Mouse (Mus musculus): Measurements from ENCODE around the gene Dlgap4. TPM values are rescaled to one million over a fixed set of nuclear protein-coding genes. Genes with fewer than 3 reads are reported as not detected.

Dlgap4 gene
- polyA plus RNA-seq, 1 experiment from 2014 or later = 230 TPM

DNA sequence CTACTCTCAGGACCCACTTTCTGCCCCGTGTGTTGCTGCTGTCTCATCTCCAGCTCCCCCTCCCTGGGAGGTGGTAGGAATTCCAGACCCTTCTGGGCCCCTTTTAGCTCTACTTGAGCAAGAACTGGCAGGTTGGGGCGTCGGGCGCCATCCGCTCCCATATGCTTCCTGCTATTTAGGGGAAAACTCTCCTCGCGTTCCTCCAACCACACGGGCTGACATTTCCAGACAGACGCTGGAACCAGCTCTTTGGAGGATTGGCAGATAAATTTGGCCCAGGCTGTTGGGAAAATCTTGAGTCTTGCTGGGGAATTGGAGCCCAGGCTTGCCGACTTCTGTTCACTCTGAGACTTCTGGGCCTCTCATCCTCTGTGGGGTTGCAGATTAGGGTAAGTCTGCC lies 59.8 kb downstream of the Dlgap4 start:
- Histone ChIP-seq H3K27me3 (ENCODE audit: control insufficient read depth, insufficient read depth, low read length) (no peaks in the 10 kb centered on the region), H3K4me3 (ENCODE audit: low read depth, low read length) (no peak overlapping the region), H3K36me3 (ENCODE audit: control insufficient read depth, insufficient read depth, low read length) (no peaks in the 10 kb centered on the region), H3K9me3 (ENCODE audit: control insufficient read depth, low read length) (no peaks in the 10 kb centered on the region), H3K4me2 (ENCODE audit: low read depth, low read length) (no peak overlapping the region), H3K27ac (ENCODE audit: low read depth, low read length) (no peak overlapping the region), H3K9ac (replicated peaks; ENCODE audit: low read depth, low read length) (no peak overlapping the region), H3K4me1 (ENCODE audit: control insufficient read depth, insufficient read depth, low read length) (no peaks in the 10 kb centered on the region)
- WGBS = 85% methylated on average over 10 of the region's 10 CpGs
- no peak for ATAC-seq (ENCODE audit: low read depth)

DNA sequence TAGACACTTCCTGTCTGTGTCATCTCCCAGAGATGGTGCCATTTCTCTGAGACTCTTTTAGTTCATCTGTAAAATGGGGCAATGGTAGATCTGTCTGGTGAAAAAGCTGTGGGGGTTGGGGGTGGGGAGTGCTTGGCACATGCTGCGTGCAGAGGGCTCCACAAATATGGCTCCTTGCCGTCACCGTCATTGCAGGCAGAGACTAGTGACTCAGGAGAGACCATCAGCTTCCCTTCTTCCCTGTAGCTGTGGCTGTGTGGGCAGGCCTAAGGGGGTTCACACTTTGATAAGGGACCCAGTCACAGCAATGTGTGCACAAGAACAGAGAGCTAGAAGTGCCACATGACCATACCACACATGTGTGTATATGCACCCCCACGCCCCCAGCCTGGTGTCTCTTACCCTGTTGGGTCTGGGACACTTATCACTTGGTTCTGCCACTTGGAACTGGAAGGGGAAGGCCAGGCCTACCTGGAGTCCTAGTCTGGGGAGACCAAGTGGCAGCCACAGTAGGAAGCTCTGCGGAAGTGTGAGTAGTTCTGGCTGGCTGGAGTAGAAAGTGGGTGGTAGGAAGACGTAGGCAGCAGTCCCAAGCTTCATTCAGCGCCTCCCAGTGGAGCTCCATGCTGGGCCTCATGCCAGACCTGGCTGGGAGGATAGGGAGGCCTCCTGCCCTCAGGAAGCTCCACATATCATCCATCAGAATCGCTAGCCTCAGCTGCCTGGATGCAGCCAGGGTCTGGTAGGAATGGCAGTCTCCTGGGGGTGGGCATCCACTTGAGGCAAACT lies 60.6 kb downstream of the Dlgap4 start:
- H3K36me3 ChIP-seq (ENCODE audit: control insufficient read depth, insufficient read depth, low read length) = no peaks in the 10 kb centered on the region
- H3K9me3 ChIP-seq (ENCODE audit: control insufficient read depth, low read length) = no peaks in the 10 kb centered on the region
- H3K27ac ChIP-seq (ENCODE audit: low read depth, low read length) = no peak overlapping the region
- H3K27me3 ChIP-seq (ENCODE audit: control insufficient read depth, insufficient read depth, low read length) = no peaks in the 10 kb centered on the region
- WGBS = 78% methylated on average over 8 of the region's 8 CpGs
- no peak overlapping the region for H3K4me2 ChIP-seq (ENCODE audit: low read depth, low read length)
- no peak for ATAC-seq (ENCODE audit: low read depth)
- H3K9ac ChIP-seq (replicated peaks; ENCODE audit: low read depth, low read length) = no peak overlapping the region
- H3K4me1 ChIP-seq (ENCODE audit: control insufficient read depth, insufficient read depth, low read length) = no peaks in the 10 kb centered on the region
- H3K4me3 ChIP-seq (ENCODE audit: low read depth, low read length) = no peak overlapping the region

DNA sequence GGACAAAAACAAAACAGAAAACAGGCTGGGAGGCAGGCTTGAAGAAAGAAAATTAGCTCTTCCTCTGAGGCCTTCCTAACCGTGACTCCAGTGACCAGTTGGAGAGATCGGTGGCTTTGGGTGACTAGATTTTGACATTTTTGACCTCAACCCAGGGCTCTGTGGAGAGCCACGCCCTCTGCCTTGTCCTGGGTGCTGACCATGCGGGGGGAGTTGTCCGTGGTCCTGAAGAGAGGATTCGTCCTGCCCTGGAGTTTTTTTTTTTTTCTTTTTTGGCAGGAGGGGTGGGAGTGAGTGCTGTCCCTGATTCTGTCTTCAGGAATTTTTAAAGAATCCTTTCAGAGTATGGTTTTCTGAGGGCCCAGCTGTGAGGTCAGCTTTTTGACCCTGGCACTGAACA lies 63.4 kb downstream of the Dlgap4 start:
- Histone ChIP-seq H3K4me2 (ENCODE audit: low read depth, low read length) (no peak overlapping the region), H3K27me3 (ENCODE audit: control insufficient read depth, insufficient read depth, low read length) (no peaks in the 10 kb centered on the region), H3K9me3 (ENCODE audit: control insufficient read depth, low read length) (no peaks in the 10 kb centered on the region), H3K36me3 (ENCODE audit: control insufficient read depth, insufficient read depth, low read length) (no peaks in the 10 kb centered on the region), H3K27ac (ENCODE audit: low read depth, low read length) (no peak overlapping the region), H3K4me3 (ENCODE audit: low read depth, low read length) (no peak overlapping the region), H3K9ac (replicated peaks; ENCODE audit: low read depth, low read length) (no peak overlapping the region), H3K4me1 (ENCODE audit: control insufficient read depth, insufficient read depth, low read length) (0 out of 2 replicates have a peak, but pooled peaks cover 3% of the 10 kb centered on the region)
- WGBS = 9% methylated on average over 6 of the region's 6 CpGs
- ATAC-seq (ENCODE audit: low read depth) = no peak

DNA sequence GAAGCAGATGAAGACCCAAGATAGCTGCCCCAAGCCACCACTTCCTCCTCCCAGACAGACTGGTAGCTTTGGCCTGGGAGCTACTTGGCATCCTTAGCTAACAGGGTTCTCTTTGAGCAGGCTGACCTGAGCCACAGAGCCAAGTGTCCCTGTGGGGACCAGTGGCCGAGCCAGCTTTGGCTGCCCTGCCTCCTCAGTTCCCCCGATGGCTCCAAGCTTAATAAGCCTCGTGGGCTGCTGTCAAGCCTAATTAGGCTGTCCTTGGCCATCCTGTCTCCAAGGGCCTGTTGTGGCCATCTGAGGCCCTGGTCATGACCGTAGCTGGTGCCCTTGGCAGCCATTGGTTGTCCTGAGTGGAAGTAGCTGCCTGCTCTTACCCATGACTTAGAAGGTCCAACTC lies 64.6 kb downstream of the Dlgap4 start:
- no peak overlapping the region for H3K9ac ChIP-seq (replicated peaks; ENCODE audit: low read depth, low read length)
- 60% methylated on average over 4 of the region's 4 CpGs for WGBS
- 0 out of 2 replicates have a peak, but pooled peaks cover 3% of the 10 kb centered on the region for H3K4me1 ChIP-seq (ENCODE audit: control insufficient read depth, insufficient read depth, low read length)
- no peak overlapping the region for H3K4me3 ChIP-seq (ENCODE audit: low read depth, low read length)
- ATAC-seq (ENCODE audit: low read depth) = no peak
- H3K27ac ChIP-seq (ENCODE audit: low read depth, low read length) = no peak overlapping the region
- H3K27me3 ChIP-seq (ENCODE audit: control insufficient read depth, insufficient read depth, low read length) = no peaks in the 10 kb centered on the region
- H3K36me3 ChIP-seq (ENCODE audit: control insufficient read depth, insufficient read depth, low read length) = no peaks in the 10 kb centered on the region
- H3K4me2 ChIP-seq (ENCODE audit: low read depth, low read length) = no peak overlapping the region
- no peaks in the 10 kb centered on the region for H3K9me3 ChIP-seq (ENCODE audit: control insufficient read depth, low read length)

DNA sequence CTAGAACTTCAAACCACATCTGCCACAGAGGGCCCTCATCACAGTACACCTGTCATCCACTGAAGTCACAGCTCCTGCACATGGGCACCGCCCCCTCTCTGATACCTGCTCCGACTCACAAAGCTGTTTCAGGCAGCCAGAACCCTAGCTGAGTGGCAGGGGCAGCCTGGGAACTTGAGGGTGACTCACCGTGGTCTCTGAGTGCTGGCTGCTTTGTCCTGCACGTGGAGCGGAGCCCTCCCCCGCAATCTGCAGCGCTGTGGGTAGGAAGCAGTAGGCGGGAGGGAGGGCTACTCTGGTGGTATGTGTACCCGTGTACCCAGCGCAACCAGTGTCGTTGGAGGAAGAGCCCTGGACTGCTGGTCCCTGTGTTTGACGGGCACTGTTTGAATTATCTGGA lies 69.5 kb downstream of the Dlgap4 start:
- no peaks in the 10 kb centered on the region for H3K27me3 ChIP-seq (ENCODE audit: control insufficient read depth, insufficient read depth, low read length)
- H3K27ac ChIP-seq (ENCODE audit: low read depth, low read length) = no peak overlapping the region
- no peaks in the 10 kb centered on the region for H3K9me3 ChIP-seq (ENCODE audit: control insufficient read depth, low read length)
- no peak overlapping the region for H3K4me2 ChIP-seq (ENCODE audit: low read depth, low read length)
- H3K9ac ChIP-seq (replicated peaks; ENCODE audit: low read depth, low read length) = no peak overlapping the region
- no peaks in the 10 kb centered on the region for H3K36me3 ChIP-seq (ENCODE audit: control insufficient read depth, insufficient read depth, low read length)
- 0 out of 2 replicates have a peak, but pooled peaks cover 3% of the 10 kb centered on the region for H3K4me1 ChIP-seq (ENCODE audit: control insufficient read depth, insufficient read depth, low read length)
- no peak overlapping the region for H3K4me3 ChIP-seq (ENCODE audit: low read depth, low read length)
- ATAC-seq (ENCODE audit: low read depth) = no peak
- WGBS = 58% methylated on average over 12 of the region's 12 CpGs

DNA sequence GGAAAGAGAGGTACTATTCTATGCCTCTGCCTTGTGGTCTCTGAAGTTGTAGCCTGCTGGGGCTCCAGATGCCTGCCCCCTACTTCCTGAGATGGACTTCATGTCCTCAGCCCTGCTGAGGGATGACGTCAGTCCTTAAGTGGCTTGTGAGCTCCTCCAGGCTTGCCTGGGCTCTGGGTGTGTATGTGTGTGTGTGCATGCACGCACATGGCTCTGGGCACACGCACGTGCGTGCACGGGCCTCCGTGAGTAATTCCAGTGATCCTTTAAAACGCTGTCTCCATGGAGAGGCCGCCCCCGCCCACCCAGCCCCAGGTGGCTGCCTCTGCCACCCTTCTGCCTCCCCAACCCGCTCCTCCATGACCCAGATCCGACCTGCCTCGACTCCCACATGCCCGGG lies 72.5 kb downstream of the Dlgap4 start:
- Histone ChIP-seq H3K36me3 (ENCODE audit: control insufficient read depth, insufficient read depth, low read length) (no peaks in the 10 kb centered on the region), H3K27me3 (ENCODE audit: control insufficient read depth, insufficient read depth, low read length) (peaks cover 3% of the 10 kb centered on the region; the same call in 1 of the 2 replicates), H3K9ac (replicated peaks; ENCODE audit: low read depth, low read length) (no peak overlapping the region), H3K9me3 (ENCODE audit: control insufficient read depth, low read length) (no peaks in the 10 kb centered on the region), H3K4me3 (ENCODE audit: low read depth, low read length) (no peak overlapping the region), H3K4me2 (ENCODE audit: low read depth, low read length) (no peak overlapping the region), H3K27ac (ENCODE audit: low read depth, low read length) (no peak overlapping the region), H3K4me1 (ENCODE audit: control insufficient read depth, insufficient read depth, low read length) (0 out of 2 replicates have a peak, but pooled peaks cover 6% of the 10 kb centered on the region)
- WGBS = 80% methylated on average over 14 of the region's 14 CpGs
- ATAC-seq (ENCODE audit: low read depth) = no peak

DNA sequence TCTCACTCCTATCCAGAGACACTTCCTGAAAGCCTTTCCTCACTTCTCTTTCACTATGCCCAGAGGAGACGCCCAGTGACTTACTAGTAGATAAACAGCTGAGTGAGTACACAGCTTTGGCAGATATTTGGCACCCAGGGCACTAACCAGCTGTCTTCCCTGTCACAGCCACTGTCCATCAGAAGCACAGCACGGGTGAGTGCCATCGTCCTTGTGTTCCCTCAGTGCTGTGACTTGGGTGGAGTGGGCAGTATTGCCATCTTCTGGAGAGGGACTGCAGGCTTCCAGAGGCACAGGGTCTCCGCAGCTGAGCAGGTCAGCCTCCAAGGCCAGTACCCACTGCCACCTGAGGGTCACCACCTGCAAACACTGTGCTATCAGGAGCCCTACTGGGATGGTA lies 73.2 kb downstream of the Dlgap4 start:
- Histone ChIP-seq H3K36me3 (ENCODE audit: control insufficient read depth, insufficient read depth, low read length) (no peaks in the 10 kb centered on the region), H3K4me3 (ENCODE audit: low read depth, low read length) (no peak overlapping the region), H3K9me3 (ENCODE audit: control insufficient read depth, low read length) (no peaks in the 10 kb centered on the region), H3K9ac (replicated peaks; ENCODE audit: low read depth, low read length) (no peak overlapping the region), H3K27me3 (ENCODE audit: control insufficient read depth, insufficient read depth, low read length) (peaks cover 3% of the 10 kb centered on the region; the same call in 1 of the 2 replicates), H3K27ac (ENCODE audit: low read depth, low read length) (no peak overlapping the region), H3K4me1 (ENCODE audit: control insufficient read depth, insufficient read depth, low read length) (0 out of 2 replicates have a peak, but pooled peaks cover 5% of the 10 kb centered on the region), H3K4me2 (ENCODE audit: low read depth, low read length) (no peak overlapping the region)
- ATAC-seq (ENCODE audit: low read depth) = no peak
- WGBS = 83% methylated on average over 4 of the region's 4 CpGs

DNA sequence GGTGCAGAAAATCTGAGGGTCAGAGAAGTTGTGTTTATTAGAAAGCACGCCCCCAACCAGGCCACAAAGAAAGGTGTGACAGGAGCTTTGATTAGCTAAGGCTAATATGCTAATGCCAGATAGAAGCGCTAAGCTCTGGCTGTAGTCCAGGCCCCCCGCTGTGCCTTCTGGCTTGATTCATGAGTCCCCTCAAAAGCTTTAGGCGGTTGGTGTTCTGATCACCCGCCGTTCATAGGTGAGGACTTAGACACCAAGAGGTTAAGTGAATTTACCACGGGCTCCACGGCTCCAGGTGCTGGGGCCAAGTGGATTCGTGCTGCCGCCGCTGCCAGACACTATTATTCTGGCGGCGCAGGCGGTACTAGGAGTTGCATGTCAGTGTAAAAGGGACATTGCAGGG lies 75.1 kb downstream of the Dlgap4 start:
- H3K9ac ChIP-seq (replicated peaks; ENCODE audit: low read depth, low read length) = no peak overlapping the region
- ATAC-seq (ENCODE audit: low read depth) = peak; percentile 28; the same call in 1 of the 2 replicates
- H3K4me1 ChIP-seq (ENCODE audit: control insufficient read depth, insufficient read depth, low read length) = 0 out of 2 replicates have a peak, but pooled peaks cover 11% of the 10 kb centered on the region
- H3K36me3 ChIP-seq (ENCODE audit: control insufficient read depth, insufficient read depth, low read length) = no peaks in the 10 kb centered on the region
- WGBS = 3% methylated on average over 14 of the region's 14 CpGs
- H3K27ac ChIP-seq (ENCODE audit: low read depth, low read length) = no peak overlapping the region
- 0 out of 2 replicates have a peak overlapping the region, but pooled peaks have one; percentile 6 for H3K4me2 ChIP-seq (ENCODE audit: low read depth, low read length)
- H3K27me3 ChIP-seq (ENCODE audit: control insufficient read depth, insufficient read depth, low read length) = peaks cover 3% of the 10 kb centered on the region; the same call in 1 of the 2 replicates
- H3K4me3 ChIP-seq (ENCODE audit: low read depth, low read length) = no peak overlapping the region
- H3K9me3 ChIP-seq (ENCODE audit: control insufficient read depth, low read length) = no peaks in the 10 kb centered on the region

DNA sequence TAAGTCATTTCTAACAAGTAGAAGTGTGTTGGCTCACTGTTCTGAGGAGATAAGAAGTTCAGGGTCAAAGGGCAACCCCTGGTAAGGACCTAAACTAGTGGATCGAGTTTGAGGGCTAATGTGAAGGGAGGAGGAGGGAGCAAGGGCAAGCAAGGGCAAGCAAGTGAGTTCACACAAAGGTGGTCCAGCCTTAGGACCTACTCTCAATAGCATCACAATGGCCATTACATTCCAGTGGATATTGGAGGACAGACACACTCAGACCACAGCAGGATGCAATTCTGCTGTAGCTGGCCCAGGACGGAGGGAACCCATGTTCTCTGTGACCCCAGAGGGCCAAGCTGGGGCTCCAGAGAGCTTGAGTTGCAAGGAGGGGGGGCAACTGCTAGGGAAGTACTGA lies 77.3 kb downstream of the Dlgap4 start:
- no peaks in the 10 kb centered on the region for H3K9me3 ChIP-seq (ENCODE audit: control insufficient read depth, low read length)
- WGBS = 43% methylated on average over 2 of the region's 2 CpGs
- no peak overlapping the region for H3K9ac ChIP-seq (replicated peaks; ENCODE audit: low read depth, low read length)
- no peak overlapping the region for H3K4me2 ChIP-seq (ENCODE audit: low read depth, low read length)
- H3K27ac ChIP-seq (ENCODE audit: low read depth, low read length) = no peak overlapping the region
- H3K36me3 ChIP-seq (ENCODE audit: control insufficient read depth, insufficient read depth, low read length) = no peaks in the 10 kb centered on the region
- H3K4me1 ChIP-seq (ENCODE audit: control insufficient read depth, insufficient read depth, low read length) = 0 out of 2 replicates have a peak, but pooled peaks cover 12% of the 10 kb centered on the region
- no peak for ATAC-seq (ENCODE audit: low read depth)
- peaks cover 3% of the 10 kb centered on the region; the same call in 1 of the 2 replicates for H3K27me3 ChIP-seq (ENCODE audit: control insufficient read depth, insufficient read depth, low read length)
- H3K4me3 ChIP-seq (ENCODE audit: low read depth, low read length) = no peak overlapping the region
